Mouse (Mus musculus): ENCODE measurements around the gene Gcm2.

Gene Gcm2

GRCm38 (mm10) chr13:41079859-41080258, 31.0 kb downstream of the Gcm2 start:
- no peak for DNase-seq (ENCODE audit: low read depth, low spot score)

- DNase-seq (ENCODE audit: low read depth, low spot score) = peak; percentile 70
Observed at GRCm38 (mm10) chr13:41079421-41079780, 31.4 kb downstream of the Gcm2 start, which contains the start of gene Mak. Gene Mak (minus strand): TSS chr13:41079706.

DNA sequence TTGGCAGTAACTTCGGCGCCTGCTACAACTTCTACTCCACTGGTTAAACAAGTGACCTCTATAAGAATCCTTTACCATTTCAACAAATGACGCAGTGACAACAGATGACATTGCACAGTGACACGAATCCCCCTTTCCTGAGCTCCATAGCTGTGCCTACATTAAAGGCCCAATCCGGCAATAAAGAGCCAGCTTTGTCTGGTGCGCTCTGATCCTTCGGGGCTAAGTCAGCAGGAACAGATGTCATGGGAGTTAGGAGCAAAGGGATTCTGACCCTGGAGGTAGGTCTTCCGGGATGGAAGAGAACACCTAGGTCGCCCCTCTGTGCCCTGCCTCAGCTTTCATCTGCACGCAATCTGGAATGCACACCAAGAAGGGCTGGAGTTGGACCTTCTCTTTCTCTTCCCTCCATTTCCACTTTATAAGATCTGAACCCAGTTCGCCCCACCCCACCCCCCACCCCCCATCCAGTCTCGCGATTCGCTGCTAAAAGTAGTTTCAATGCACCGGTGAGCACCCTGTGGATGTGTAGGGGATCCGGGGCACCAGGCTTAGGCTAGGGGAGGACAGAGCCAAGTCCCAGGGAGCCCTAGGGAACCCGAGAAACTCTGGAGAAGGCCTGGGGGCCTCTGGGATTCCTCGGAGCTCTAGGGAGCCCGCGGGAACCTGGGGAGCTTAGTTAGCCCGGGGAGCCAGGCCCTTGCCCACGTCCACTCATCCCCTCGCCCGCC, 32.0 kb downstream of the Gcm2 start:
- DNase-seq (ENCODE audit: low read depth, low spot score) = no peak

GRCm38 (mm10) chr13:41077921-41078320, 32.9 kb downstream of the Gcm2 start:
- DNase-seq (ENCODE audit: low read depth, low spot score) = no peak

- DNase-seq (ENCODE audit: low read depth, low spot score) = no peak
Observed at GRCm38 (mm10) chr13:41073819-41074218, 37.0 kb downstream of the Gcm2 start.

- DNase-seq (ENCODE audit: low read depth, low spot score) = no peak
Observed at GRCm38 (mm10) chr13:41071617-41072016, 39.2 kb downstream of the Gcm2 start.

DNA sequence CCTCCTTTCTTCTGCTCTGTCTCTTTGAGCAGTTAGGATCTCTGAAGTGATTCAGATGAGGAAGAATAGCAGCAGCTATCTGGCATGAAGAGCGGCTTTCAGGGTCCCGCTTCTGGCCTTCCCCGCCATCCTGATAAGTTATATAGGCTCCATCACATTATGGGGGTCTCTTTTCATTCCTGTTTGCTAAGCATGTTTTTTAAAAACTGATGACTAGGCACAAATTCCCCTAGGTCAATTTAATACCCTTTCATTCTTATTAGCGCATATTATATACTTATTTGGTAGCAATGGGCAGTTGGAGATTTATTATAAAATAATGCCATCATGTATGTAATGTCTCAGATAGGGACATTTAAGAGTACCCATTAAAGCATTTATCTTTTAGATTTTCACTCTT, 43.2 kb downstream of the Gcm2 start:
- no peak for DNase-seq (ENCODE audit: low read depth, low spot score)

DNA sequence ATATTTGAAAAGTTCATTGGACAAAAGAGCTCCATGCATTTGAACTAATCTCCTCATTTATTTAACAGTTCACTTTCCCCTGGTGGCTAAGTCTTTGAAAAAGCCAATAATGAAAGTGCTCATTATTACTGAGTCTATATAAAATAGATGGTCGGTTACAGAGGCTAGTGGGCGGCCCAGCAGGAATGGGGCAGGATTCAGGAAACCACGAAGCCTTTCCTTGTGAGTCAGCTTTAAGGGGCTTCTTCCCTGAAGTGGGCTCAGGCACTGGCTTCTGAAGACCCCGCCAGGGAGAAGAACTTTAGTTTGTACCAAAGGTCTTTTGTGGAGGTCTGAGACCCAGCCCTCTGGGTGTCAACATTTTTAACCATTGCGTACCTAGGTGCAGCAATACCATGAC, 58.9 kb downstream of the Gcm2 start:
- no peak for DNase-seq (ENCODE audit: low read depth, low spot score)

Measured in c-Kit-negative CD71-positive TER-119-positive erythroid progenitor cells, embryonic 14.5 days (primary cell).